Mouse (Mus musculus) left cerebral cortex, postnatal 14 days (tissue): ENCODE results near the gene Dock7. TPM values are rescaled to one million over a fixed set of nuclear protein-coding genes. Genes with fewer than 3 reads are reported as not detected.

Experiments
- DNase-seq, 2 experiments: peaks; one replicate each; pipeline ENCODE4 v3.0.0; 2021 to 2022; ENCODE audit warnings: low spot score in 2 of 2, mixed read lengths in 1 of 2
- intact Hi-C: fragments of 180-260 bp; cut with DNase I; formaldehyde crosslinking; loops from one replicate; pipeline ENCODE4 v1.15.1; 2025
- total RNA-seq, 2 experiments: library from RNA; stranded (reverse); gene quantifications; 2 replicates each; pipeline ENCODE4 v1.2.3; 2021

Gene Dock7
- total RNA-seq, 2 experiments from 2014 or later = 48.4 to 49.6 TPM

- peak in 1 of 2 experiments; percentile 34 for DNase-seq
- intact Hi-C loops = loop anchor here (10.0 kb wide), 1 partner anchor 261 kb away; no protein-coding TSS in a partner anchor
Measured at GRCm38 (mm10) chr4:98924071-98924905, 196.4 kb downstream of the Dock7 start.

DNA sequence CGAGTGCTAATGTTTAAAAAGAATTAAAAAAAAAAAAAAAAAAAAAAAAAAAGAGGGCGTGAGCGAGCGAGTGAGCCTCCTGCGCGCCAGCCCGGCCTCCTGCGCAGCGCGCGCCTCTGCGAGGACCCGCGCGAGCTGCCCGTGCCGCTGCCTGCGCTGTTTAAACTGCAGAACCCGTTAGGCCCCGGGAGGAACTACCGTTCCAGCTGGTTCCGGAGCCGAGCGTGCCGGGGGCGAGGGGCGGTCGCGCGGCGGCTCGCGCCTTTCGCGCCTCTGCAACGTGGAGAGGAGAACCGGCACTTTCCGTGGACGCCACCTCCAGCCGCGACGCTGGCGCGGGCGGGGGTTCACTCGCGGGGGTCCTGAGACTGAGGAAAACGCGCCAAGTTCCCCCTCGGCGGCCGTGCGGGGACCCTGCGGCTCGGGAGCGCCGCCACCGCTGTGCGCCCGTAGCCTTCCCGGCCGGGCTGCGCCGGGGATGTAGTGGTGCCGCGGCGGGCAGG, 197.1 kb downstream of the Dock7 start, which contains the start of gene Usp1:
Gene Usp1, plus strand, starts transcription at position 243 of the 503 bp plus-strand sequence.
- intact Hi-C loops = loop anchor here (10.0 kb wide), 1 partner anchor 261 kb away; no protein-coding TSS in a partner anchor
- DNase-seq = peak in 1 of 2 experiments; percentile 77

DNA sequence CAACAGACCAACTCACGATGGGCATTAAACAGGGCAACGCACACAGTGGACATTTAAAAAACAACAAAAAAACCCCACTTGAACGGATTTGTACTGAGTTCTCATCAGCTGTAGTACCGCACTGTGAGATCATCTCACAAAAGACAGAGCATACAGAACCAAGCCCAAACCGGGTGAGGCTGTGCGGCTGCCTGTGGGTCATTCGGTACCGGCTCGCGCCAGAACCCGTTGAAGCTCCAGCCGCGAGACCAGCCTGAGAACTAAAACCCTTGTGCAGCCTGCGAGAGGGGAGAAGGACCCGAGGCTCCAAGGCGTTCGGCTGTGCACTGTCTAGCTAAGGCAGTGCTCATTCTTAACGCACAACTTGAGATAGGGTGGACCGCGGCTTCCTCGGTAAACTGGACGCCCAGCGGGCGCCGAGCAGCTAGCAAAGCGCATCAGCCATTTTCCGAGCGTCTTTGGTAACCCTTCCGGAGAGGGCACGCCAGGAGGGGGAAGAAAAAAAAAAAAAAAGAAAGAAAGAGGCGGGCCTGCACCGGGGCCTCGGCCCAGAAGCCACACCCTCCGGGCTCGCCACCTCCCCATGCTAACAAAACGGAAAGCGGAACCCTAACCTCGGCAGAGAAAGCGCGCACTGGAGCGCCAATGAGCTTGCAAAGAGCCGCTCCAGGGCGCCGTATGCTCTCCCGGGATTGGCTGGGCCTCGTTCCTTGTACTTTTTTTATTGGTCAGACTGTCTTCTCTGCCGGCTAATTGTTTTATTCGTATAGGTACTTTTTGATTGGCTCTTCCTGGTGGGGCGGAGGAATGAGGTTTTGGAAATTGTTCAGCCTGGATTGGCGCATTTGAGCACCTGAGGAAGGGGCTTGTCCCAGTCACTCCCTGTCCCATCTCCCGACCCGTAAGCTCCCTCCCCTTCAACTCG, 197.8 kb downstream of the Dock7 start:
- DNase-seq = peak; percentile 98 to 100
- intact Hi-C loops = loop anchor here (10.0 kb wide), 1 partner anchor 262 kb away; no protein-coding TSS in a partner anchor

DNA sequence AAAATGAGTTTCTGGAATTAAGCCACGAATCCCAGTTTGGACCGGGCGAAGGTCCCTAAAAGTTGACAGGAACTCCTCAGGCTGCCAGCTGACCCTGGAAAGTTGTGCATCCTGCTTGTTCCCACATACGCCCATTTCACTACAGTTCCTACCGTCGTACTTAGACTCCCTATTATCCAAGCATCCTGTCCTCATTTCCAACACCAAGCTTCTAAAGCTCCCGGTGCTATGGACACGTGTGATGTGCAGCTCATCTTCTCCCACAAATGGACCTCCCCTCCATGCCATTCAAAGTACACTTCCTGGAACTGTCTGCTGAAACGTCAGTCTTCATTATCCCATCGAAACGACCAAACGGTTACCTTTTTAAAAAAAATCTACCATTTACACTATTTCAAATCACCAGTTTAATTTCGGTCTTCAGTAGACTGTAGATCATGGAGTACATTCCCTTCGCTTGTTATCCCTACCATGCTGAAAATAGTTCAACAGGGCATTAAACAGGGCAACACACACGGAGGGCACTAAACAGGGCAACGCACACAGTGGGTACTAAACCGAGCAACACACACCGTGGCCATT, 198.6 kb downstream of the Dock7 start:
- intact Hi-C loops = loop anchor here (10.0 kb wide), 1 partner anchor 263 kb away; no protein-coding TSS in a partner anchor

DNA sequence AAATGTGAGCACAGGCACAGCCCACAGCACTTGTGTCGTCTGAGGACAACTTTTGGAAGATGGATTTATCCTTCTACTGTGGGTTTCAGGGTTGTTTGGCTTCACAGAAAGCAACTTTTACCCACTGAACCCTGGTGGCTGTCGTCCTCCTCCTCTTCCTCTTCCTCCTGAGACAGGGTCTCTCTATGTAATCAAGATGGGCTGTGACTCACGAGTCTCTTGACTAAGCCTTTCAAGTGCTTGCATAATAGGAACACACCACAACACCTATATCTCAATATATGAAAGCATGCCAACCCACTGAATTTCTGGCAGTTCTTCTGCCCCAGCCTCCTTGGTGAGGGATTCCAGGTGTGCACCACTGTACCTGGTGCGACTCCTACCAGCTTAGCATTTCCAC, 199.8 kb downstream of the Dock7 start:
- DNase-seq = no peak
- intact Hi-C loops = loop anchor here (10.0 kb wide), 1 partner anchor 264 kb away; no protein-coding TSS in a partner anchor

More for the DNA sequence above, 198.6 kb downstream of the Dock7 start:
- peak in 1 of 2 experiments; percentile 38 for DNase-seq

DNA sequence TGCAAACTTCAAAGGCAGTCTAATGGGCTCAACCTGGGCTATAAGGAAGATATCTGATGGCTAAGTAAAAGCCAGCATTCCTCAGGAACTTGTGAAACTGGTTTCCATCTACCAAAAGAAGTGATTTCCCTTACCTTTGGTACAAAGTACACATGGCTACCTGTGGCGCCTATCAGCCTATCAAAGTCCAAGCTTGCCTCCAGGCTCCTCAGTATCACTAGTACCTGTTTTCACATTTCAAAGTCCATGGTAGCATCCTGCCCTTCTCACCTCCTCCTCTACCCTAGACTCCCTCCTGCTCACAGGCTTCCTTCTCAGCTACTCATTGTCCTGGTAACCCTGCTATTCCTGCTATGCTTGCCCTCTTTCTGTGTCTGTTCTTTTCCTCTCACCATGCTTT, 202.5 kb downstream of the Dock7 start:
- intact Hi-C loops = no loop called here

GRCm38 (mm10) chr4:98917724-98918123, 203.0 kb downstream of the Dock7 start:
- intact Hi-C loops = no loop called here
- no peak for DNase-seq

More for the DNA sequence above, 202.5 kb downstream of the Dock7 start:
- no peak for DNase-seq

DNA sequence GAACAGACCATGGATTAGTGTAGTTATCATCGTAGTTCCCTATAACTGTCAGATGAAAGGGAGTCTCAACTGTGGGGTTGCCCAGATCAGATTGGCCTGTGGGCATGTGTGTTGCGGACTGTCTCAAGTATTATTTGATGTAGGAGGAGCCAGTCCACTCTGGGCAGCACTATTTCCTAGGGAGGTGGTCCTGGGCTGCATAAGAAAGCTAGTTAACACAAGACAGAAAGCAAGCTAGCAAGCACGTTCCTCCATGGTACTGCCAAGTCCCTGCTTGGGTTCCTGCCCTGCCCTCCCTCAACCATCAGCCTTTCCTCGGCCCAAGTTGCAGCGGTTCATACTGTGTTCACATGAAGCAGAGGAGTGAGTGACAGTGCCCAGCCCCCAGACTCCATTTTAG, 210.5 kb downstream of the Dock7 start:
- intact Hi-C loops = no loop called here
- DNase-seq = no peak

- intact Hi-C loops = loop anchor here (2.0 kb wide), 1 partner anchor 148 kb away; no protein-coding TSS in a partner anchor
- DNase-seq = peak; percentile 37 to 69
Measured at GRCm38 (mm10) chr4:98887148-98887547, 233.6 kb downstream of the Dock7 start.

Other genes with a start within 250 kb of the Dock7 start
- 10 to 100 TPM; 13.6 to 20.5 TPM for gene Usp1, start 197.1 kb downstream of the Dock7 start, total RNA-seq
- not detected for gene Angptl3, start 90.0 kb downstream of the Dock7 start, total RNA-seq
- 10 to 100 TPM; 37.6 to 39.1 TPM for gene Atg4c, start 73.0 kb upstream of the Dock7 start, total RNA-seq
- gene Gm12689, start 175.0 kb upstream of the Dock7 start, total RNA-seq = 1 to 10 TPM in 1 of 2 experiments, under 1 TPM in 1; 0.77 to 1.1 TPM